Mouse (Mus musculus) embryonic facial prominence, embryonic 10.5 days (tissue): ENCODE measurements around the gene Dync1li1. TPM values are rescaled to one million over a fixed set of nuclear protein-coding genes. Genes with fewer than 3 reads are reported as not detected.
"Not testable (repeated sequence)": the region's sequence is repeated elsewhere in the genome, so short reads cannot be mapped to it uniquely, and the experiment has no call there.

Experiments
- DNase-seq: peaks from one replicate; pipeline ENCODE4 v3.0.0-alpha.2; 2017; ENCODE audit warnings: low spot score
- H3K27ac ChIP-seq: fragments of 300-500 bp; sonication (generic); replicated peaks from 2 replicates; pipeline ENCODE4 v1.5.1; 2016; ENCODE audit warnings: mild to moderate bottlenecking
- H3K27me3 ChIP-seq: fragments of 300-500 bp; sonication (generic); replicated peaks from 2 replicates; pipeline ENCODE4 v1.6.1; 2016; ENCODE audit warnings: low read depth, mild to moderate bottlenecking; ENCODE audit not compliant: poor library complexity, severe bottlenecking
- H3K36me3 ChIP-seq: fragments of 300-500 bp; sonication (generic); replicated peaks from 2 replicates; pipeline ENCODE4 v1.6.1; 2016; ENCODE audit warnings: mild to moderate bottlenecking, moderate library complexity
- H3K4me1 ChIP-seq: fragments of 300-500 bp; sonication (generic); 2 replicates; pipeline ENCODE4 v1.6.1; 2016
- H3K4me3 ChIP-seq: fragments of 300-500 bp; sonication (generic); 2 replicates; pipeline ENCODE4 v1.5.1; 2016; ENCODE audit warnings: mild to moderate bottlenecking, moderate library complexity
- H3K9me3 ChIP-seq: fragments of 300-500 bp; sonication (generic); 2 replicates; pipeline ENCODE4 v1.6.1; 2016; ENCODE audit warnings: mild to moderate bottlenecking
- WGBS: fragments of 180-500 bp; shearing (Covaris S2); methylation state at CpG from one replicate; pipeline ENCODE4 v1.1.7; 2016; 5-methylcytosine and 5-hydroxymethylcytosine counted together
- polyA plus RNA-seq: library from polyadenylated mRNA; unstranded; fragments of >200 nt; fragmentation: Nextera tagmentation; extraction: Ambion mirVana; gene quantifications from 2 replicates; pipeline ENCODE4 v1.2.1, GENCODE M21; 2016

Dync1li1 gene
- polyA plus RNA-seq, 1 experiment from 2014 or later = 84.4 TPM

GRCm38 (mm10) chr9:114710345-114710744, 21.8 kb downstream of the Dync1li1 start:
- Histone ChIP-seq H3K4me1 (no peaks in the 10 kb centered on the region), H3K4me3 (no peak overlapping the region), H3K27ac (no peak overlapping the region), H3K36me3 (peaks cover 97% of the 10 kb centered on the region), H3K9me3 (no peaks in the 10 kb centered on the region), H3K27me3 (no peaks in the 10 kb centered on the region)
- WGBS = 82% methylated on average over 7 of the region's 7 CpGs
- peak; percentile 28 for DNase-seq

DNA sequence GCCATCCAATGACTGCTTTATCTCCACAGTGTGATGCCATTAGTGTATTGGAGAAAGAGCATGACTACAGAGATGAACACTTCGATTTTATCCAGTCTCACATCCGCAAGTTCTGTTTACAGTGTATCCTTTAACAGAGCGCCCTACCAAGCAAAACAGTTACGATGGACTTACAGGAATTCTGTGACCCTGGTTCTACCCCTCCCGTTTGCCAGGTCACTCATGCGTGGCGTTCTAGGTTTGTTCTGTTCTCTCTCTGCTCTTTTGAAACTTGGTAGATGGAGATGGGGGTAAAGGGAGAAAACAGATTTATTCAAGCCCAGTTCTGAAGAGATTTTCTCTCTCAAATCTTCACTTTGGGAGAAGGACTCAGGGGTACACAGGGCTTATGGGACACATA, 24.9 kb downstream of the Dync1li1 start:
- peaks cover 13% of the 10 kb centered on the region for H3K4me1 ChIP-seq
- no peaks in the 10 kb centered on the region for H3K27me3 ChIP-seq
- DNase-seq = no peak
- no peak overlapping the region for H3K27ac ChIP-seq
- H3K36me3 ChIP-seq = peaks cover 97% of the 10 kb centered on the region
- H3K4me3 ChIP-seq = no peak overlapping the region
- 95% methylated on average over 7 of the region's 7 CpGs for WGBS
- H3K9me3 ChIP-seq = no peaks in the 10 kb centered on the region

DNA sequence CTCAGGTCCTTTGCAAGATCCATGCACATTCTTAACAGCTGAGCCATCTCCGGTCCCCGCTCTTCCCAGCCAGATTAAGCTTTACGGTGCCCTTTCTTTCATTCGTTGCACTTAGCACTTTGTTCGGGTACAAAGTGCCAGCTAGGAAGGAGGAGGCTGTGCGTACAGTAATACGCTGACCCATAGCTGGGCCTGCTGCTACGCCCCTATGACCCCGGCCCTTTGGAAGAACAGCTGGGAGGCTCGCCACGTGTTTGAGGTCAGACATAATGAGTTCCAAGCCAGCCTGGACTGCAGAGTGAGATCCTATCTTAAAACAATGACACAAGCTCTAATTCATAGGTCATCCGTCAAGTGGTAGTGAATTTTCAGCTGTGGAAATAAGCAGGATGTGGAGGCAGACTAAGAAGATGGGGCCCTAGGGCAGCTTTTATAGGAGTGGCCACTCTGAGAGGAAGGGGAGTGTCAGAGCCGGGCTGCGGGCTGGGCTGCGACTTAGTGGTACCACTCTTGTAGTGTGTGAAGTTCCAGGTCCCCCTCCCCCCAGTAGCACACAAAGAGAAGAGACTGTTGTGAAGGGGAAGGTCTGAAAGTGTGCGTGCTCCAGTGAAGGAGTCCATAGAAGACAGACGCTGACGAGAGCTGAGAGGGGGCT, 28.2 kb downstream of the Dync1li1 start:
- no peaks in the 10 kb centered on the region for H3K27me3 ChIP-seq
- H3K27ac ChIP-seq = 0 out of 2 replicates have a peak overlapping the region, but pooled peaks have one; percentile 15
- 57% methylated on average over 18 of the region's 18 CpGs for WGBS
- H3K4me3 ChIP-seq = no peak overlapping the region
- DNase-seq = peak; percentile 52
- H3K9me3 ChIP-seq = no peaks in the 10 kb centered on the region
- H3K36me3 ChIP-seq = peaks cover 100% of the 10 kb centered on the region
- H3K4me1 ChIP-seq = peaks cover 13% of the 10 kb centered on the region

GRCm38 (mm10) chr9:114727315-114727714, 38.7 kb downstream of the Dync1li1 start:
- Histone ChIP-seq H3K4me1 (peaks cover 14% of the 10 kb centered on the region), H3K36me3 (peaks cover 35% of the 10 kb centered on the region), H3K9me3 (no peaks in the 10 kb centered on the region), H3K27me3 (no peaks in the 10 kb centered on the region), H3K4me3 (no peak overlapping the region), H3K27ac (no peak overlapping the region)
- 8% methylated on average over 3 of the region's 3 CpGs for WGBS
- DNase-seq = peak; percentile 51

DNA sequence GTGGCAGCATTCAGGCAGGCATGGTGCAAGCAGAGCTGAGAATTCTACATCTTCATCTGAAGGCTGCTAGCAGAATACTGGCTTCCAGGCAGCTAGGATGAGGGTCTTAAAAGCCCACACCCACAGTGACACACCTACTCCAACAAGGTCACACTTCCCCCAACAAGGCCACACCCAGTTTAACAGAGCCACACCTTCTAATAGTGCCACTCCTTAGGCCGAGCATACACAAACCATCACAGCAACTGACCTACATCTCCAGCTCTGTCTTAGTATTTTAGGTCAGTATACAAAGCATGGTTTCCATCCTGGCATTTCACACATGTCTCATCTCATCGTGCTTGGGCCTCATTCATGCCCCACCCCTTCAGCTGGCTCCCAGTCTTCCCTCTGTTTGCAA, 39.8 kb downstream of the Dync1li1 start:
- not testable (repeated sequence) for H3K27me3 ChIP-seq, H3K9me3 ChIP-seq, H3K4me3 ChIP-seq, H3K27ac ChIP-seq, DNase-seq
- Histone ChIP-seq H3K36me3 (peaks cover 23% of the 10 kb centered on the region), H3K4me1 (peaks cover 17% of the 10 kb centered on the region)
- 58% methylated on average over 2 of the region's 2 CpGs for WGBS

DNA sequence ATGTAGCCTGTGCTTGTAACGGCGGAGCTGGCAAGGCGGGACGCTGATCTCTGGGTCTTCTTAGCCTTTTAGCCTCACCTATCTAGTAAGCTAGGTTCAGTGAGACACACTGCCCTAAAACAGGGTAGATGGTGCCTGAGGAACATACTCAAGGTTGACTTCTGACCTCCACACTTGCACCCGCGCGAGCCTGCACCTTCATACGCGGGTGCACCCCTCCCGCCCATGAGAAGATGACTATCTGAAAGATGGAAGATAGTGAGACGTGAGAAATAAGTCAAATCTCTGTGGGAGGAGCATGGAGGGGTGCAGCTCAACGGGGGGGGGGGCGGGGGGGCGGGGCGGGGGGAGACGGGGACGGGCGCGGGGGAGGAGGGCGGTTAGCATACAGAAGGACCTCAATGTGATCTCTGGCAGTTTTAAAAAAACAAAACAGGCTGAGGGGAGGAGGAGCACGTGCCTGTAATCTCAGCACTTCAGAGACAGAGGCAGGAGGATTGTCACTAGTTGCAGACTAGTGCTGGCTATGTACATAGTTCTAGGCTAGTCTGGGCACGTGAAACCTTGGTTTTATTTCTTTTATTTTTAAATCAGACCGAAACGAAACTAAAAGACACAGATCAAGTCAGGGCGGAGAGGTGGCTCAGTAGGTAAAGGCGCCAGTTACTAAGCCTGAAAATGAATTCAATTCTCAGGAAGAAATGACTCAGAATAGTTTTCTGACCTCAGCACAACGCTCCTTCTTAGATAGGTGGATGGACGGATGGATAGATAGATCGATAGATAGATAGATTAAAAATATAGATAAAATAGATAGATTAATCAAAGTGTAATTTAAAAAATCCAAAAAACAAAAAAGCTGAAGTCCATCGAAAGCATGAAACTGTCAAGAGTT, 41.6 kb downstream of the Dync1li1 start:
- H3K9me3 ChIP-seq = no peaks in the 10 kb centered on the region
- DNase-seq = no peak
- no peak overlapping the region for H3K27ac ChIP-seq
- H3K36me3 ChIP-seq = peaks cover 6% of the 10 kb centered on the region
- peak overlapping the region; percentile 89 for H3K4me3 ChIP-seq
- H3K4me1 ChIP-seq = peaks cover 17% of the 10 kb centered on the region
- no peaks in the 10 kb centered on the region for H3K27me3 ChIP-seq
- 35% methylated on average over 30 of the region's 30 CpGs for WGBS

DNA sequence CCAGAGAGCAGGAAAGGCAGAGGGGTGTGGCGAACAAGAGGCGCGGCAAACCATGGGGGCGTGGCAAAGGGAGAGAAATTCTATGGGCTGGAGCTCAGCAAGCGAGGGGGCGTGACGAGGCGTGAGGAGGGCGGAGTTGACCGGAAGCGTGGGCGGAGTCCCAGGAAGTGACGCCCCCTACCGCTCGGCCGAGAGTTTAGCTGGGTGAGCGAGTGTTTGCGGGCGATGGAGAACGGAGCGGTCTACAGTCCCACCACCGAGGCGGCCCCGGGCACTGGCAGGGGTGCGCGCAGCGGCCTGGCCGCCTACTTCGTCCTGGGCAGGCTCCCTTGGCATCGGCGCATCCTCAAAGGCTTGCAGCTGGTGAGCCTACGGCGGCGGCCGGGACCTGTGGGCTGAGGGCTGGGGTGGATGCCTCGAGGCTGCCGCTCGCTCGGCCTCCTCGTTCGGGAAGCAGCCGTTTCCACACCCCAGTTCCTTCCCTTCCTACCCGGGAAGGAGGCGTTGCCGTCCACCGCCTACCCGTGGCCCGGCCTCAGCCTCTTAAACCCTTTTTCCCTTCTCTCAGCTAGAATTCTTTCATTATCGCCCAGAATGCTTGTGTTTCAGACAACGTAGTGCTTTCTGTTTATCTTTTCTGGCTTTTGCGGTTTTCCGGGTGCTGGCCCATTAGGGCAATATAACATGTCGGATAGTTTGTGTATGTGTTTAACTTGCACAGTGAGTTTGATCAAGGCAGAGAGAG, 42.6 kb downstream of the Dync1li1 start, which contains the start of gene Cmtm6:
Gene Cmtm6, plus strand, starts transcription at position 106 of the 745 bp plus-strand sequence.
- DNase-seq = peak; percentile 99
- WGBS = under 1% methylated on average over 53 of the region's 53 CpGs
- H3K36me3 ChIP-seq = no peaks in the 10 kb centered on the region; the same call in 1 of the 2 replicates
- H3K27ac ChIP-seq = peak within 1 kb of the TSS; percentile 90
- H3K4me1 ChIP-seq = peaks cover 18% of the 10 kb centered on the region
- H3K9me3 ChIP-seq = no peaks in the 10 kb centered on the region
- H3K27me3 ChIP-seq = no peaks in the 10 kb centered on the region
- peak within 1 kb of the TSS; percentile 89 for H3K4me3 ChIP-seq

DNA sequence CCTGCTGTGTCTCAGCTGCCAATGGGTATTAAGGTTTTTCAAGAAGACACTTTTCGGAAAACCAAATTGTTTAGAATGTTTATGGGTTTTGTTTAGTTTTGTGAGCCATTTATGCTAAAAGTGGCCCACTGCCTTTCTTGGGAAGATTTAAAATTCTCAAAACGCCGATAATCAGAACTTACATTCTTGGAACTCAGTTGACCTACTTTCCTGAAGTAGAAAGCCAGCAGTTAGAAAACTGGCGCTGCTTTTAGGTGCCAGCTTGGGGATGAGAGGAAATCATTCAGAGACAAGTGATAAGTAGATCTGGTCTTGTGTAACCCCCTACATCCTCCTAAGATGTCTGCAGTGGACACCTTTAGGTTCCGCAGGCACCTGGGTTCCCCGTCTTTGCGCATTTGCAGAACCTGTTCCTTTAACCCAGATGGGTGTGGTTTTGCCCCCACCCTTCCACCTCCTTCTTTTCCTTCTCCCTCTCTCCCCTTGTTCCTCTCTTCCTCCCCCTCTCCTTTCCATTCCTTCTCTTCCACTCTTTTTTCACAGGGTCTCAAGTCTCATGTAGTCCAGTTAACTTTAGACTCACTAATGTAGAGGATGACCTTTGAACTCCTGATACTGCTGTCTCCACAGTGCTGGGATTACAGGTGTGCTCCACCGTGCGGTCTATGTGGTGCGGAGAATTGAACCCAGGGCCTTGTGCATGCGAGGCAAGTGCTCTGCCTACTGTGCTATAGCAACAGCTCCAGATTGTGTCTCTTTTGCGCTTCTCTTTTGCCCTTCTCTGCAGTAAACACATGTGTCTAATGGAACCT, 43.5 kb downstream of the Dync1li1 start:
- H3K36me3 ChIP-seq = peaks cover 1% of the 10 kb centered on the region; the same call in 1 of the 2 replicates
- no peaks in the 10 kb centered on the region for H3K9me3 ChIP-seq
- no peaks in the 10 kb centered on the region for H3K27me3 ChIP-seq
- 76% methylated on average over 12 of the region's 12 CpGs for WGBS
- peak overlapping the region; percentile 90; the same call in 1 of the 2 replicates for H3K27ac ChIP-seq
- DNase-seq = no peak
- peaks cover 27% of the 10 kb centered on the region for H3K4me1 ChIP-seq
- H3K4me3 ChIP-seq = peak overlapping the region; percentile 89

GRCm38 (mm10) chr9:114733238-114733637, 44.6 kb downstream of the Dync1li1 start:
- no peaks in the 10 kb centered on the region for H3K9me3 ChIP-seq
- no peak overlapping the region for H3K27ac ChIP-seq
- no peaks in the 10 kb centered on the region for H3K27me3 ChIP-seq
- H3K4me3 ChIP-seq = no peak overlapping the region
- peaks cover 11% of the 10 kb centered on the region for H3K36me3 ChIP-seq
- H3K4me1 ChIP-seq = peaks cover 32% of the 10 kb centered on the region
- no peak for DNase-seq
- 90% methylated on average over 2 of the region's 2 CpGs for WGBS

DNA sequence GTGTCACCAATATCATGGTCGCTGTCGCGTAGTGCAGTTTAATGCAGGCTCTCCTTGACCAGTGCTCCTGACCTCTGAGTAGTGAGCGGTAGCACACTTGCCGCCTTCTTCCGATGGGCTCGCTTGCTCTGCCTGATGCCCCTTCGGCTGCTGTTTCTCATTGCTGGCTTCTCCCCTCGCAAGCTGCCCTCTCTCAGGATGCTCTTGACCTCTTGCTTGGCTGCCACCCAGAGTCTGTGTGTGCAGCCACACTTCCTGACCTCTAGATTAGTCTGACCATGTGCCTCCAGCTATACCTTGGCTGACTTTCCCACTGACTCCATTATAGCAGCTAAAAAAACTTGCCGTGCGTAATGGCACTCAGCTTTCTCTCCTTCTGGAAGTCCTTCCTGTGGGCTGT, 47.9 kb downstream of the Dync1li1 start:
- peak; percentile 39 for DNase-seq
- 48% methylated on average over 11 of the region's 11 CpGs for WGBS
- H3K4me3 ChIP-seq = peak overlapping the region; percentile 13; the same call in 1 of the 2 replicates
- H3K9me3 ChIP-seq = no peaks in the 10 kb centered on the region
- H3K36me3 ChIP-seq = peaks cover 23% of the 10 kb centered on the region
- H3K4me1 ChIP-seq = peaks cover 26% of the 10 kb centered on the region
- H3K27ac ChIP-seq = peak overlapping the region; percentile 40; the same call in 1 of the 2 replicates
- no peaks in the 10 kb centered on the region for H3K27me3 ChIP-seq

DNA sequence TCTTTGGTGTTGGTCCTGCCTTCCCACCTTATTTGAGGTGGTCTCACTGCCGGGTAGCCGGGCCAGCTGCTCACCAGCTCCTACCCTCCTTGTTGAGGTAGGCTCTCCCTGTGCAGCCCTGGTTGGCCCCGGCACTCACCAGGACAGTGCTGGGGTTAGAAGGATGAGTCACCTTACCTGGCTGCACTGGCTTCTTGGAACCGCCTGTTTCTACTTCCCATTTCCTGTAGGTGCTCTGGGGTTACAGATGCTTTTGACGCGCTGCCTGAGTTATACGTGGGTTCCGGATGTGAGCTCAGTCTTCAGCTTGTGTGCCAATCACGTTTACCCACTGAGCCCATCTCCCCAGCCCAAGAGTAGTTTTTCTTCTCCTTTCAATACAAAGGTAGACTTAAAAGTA, 51.7 kb downstream of the Dync1li1 start:
- peaks cover 17% of the 10 kb centered on the region for H3K4me1 ChIP-seq
- peaks cover 44% of the 10 kb centered on the region for H3K36me3 ChIP-seq
- no peak for DNase-seq
- H3K27me3 ChIP-seq = no peaks in the 10 kb centered on the region
- no peak overlapping the region for H3K27ac ChIP-seq
- WGBS = 88% methylated on average over 9 of the region's 9 CpGs
- H3K4me3 ChIP-seq = no peak overlapping the region
- H3K9me3 ChIP-seq = no peaks in the 10 kb centered on the region
